Mouse (Mus musculus): ENCODE data around the gene Hif3a. TPM values are rescaled to one million over a fixed set of nuclear protein-coding genes. Genes with fewer than 3 reads are reported as not detected.
A peak's percentile ranks its signal among the peaks of the same experiment; 100 is the strongest.

Gene Hif3a
- polyA plus RNA-seq, 1 experiment from 2014 or later = 29.0 TPM

GRCm38 (mm10) chr7:17055287-17055946, 6.8 kb downstream of the Hif3a start:
- H3K27me3 ChIP-seq = no peaks in the 10 kb centered on the region
- no peak overlapping the region for H3K9ac ChIP-seq
- no peak for ATAC-seq (ENCODE audit: insufficient number of reproducible peaks, low FRiP score, low TSS enrichment, low read depth)
- H3K4me1 ChIP-seq = peaks cover 54% of the 10 kb centered on the region
- peak overlapping the region; percentile 88 for H3K4me2 ChIP-seq
- H3K9me3 ChIP-seq = no peaks in the 10 kb centered on the region
- H3K36me3 ChIP-seq = peaks cover 36% of the 10 kb centered on the region
- WGBS = 89% methylated on average over 4 of the region's 4 CpGs
- H3K27ac ChIP-seq = peak overlapping the region; percentile 95; the same call in 1 of the 2 replicates
- H3K4me3 ChIP-seq = peak overlapping the region; percentile 48

- Histone ChIP-seq H3K4me3 (no peak overlapping the region), H3K4me2 (no peak overlapping the region)
- WGBS = 87% methylated on average over 15 of the region's 16 CpGs
These were observed 7.8 kb downstream of the Hif3a start for GRCm38 (mm10) chr7:17054325-17054989.

DNA sequence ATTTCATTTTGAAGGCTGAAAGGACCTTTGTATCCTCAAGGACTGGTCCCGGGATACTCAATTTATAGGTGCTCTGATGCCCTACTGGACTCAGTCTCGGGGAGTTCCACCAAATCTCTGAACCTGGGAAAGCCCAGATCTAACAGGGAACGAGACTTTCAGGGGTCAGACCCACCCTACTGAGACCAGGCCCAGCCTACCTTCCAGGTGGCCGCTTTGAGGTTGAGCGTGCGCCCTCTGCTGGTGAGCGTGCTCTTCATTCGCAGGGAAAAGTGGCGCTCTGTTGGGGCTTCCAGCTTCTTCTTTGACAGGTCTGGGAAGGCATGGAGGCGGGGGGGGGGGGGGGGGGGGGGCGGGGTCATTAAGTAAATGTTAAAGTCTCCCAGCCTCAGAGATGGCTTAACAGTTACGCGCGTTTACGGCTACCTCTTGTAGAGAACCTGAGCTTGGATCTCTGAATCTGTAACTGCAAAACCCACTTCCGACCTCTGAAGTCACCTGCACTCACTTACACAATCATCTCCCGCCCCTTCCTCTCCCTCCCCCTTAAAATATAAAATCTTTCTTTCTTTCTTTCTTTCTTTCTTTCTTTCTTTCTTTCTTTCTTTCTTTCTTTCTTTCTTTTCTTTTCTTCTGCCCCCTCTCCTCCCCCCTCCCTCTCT, 11.2 kb downstream of the Hif3a start:
- Histone ChIP-seq H3K4me2 (no peak overlapping the region), H3K27ac (no peak overlapping the region), H3K36me3 (peaks cover 70% of the 10 kb centered on the region), H3K9me3 (no peaks in the 10 kb centered on the region), H3K9ac (no peak overlapping the region), H3K4me1 (peaks cover 11% of the 10 kb centered on the region), H3K27me3 (no peaks in the 10 kb centered on the region), H3K4me3 (no peak overlapping the region)
- no peak for ATAC-seq (ENCODE audit: insufficient number of reproducible peaks, low FRiP score, low TSS enrichment, low read depth)
- 10% methylated on average over 17 of the region's 17 CpGs for WGBS

More at GRCm38 (mm10) chr7:17054325-17054989, 7.8 kb downstream of the Hif3a start:
- peaks cover 45% of the 10 kb centered on the region for H3K4me1 ChIP-seq
- H3K27ac ChIP-seq = no peak overlapping the region
- no peak for ATAC-seq (ENCODE audit: insufficient number of reproducible peaks, low FRiP score, low TSS enrichment, low read depth)
- no peaks in the 10 kb centered on the region for H3K27me3 ChIP-seq
- peaks cover 44% of the 10 kb centered on the region for H3K36me3 ChIP-seq
- no peaks in the 10 kb centered on the region for H3K9me3 ChIP-seq
- no peak overlapping the region for H3K9ac ChIP-seq

- WGBS = 65% methylated on average over 11 of the region's 11 CpGs
- H3K27me3 ChIP-seq = no peaks in the 10 kb centered on the region
- ATAC-seq (ENCODE audit: insufficient number of reproducible peaks, low FRiP score, low TSS enrichment, low read depth) = no peak
- no peaks in the 10 kb centered on the region for H3K9me3 ChIP-seq
- H3K36me3 ChIP-seq = peaks cover 67% of the 10 kb centered on the region
- peaks cover 6% of the 10 kb centered on the region for H3K4me1 ChIP-seq
- no peak overlapping the region for H3K4me3 ChIP-seq
- H3K4me2 ChIP-seq = no peak overlapping the region
- H3K27ac ChIP-seq = no peak overlapping the region
- H3K9ac ChIP-seq = no peak overlapping the region
These were observed 11.7 kb downstream of the Hif3a start for GRCm38 (mm10) chr7:17050491-17050890.

DNA sequence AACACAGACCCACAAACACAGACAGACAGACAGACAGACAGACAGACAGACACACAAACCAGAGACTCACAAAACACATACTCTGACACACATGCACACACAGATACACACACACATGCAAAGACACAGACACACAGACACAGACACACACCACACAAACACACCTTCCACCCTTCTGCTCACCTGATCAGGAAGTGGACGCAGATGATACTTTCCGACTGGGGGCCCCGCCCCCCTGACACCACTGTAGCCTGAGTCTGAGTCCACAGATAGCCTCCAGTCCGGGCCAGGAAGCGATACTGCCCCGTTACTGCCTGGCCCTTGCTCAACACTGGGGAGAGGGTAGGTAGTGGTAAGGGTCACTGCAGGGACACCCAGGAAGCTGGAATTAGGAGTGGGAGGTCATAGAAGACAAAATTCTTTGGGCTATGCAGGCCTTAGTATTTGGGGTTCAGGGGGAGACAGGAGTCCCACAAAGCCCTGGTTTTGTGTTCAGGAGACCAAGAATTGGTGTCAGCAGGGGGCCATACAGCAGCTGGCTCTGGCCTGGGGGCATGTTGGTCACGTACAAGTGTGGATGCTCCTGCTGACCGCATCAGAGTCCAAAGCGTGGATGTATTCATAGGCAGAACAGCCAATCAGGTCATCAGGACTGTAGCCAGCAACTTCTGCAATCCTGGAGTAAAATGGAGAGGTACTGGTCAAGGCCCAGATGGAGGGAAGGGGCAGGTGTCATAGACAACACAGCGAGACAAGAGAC, 13.6 kb downstream of the Hif3a start:
- H3K27ac ChIP-seq = no peak overlapping the region
- H3K36me3 ChIP-seq = peaks cover 66% of the 10 kb centered on the region
- H3K4me3 ChIP-seq = no peak overlapping the region
- ATAC-seq (ENCODE audit: insufficient number of reproducible peaks, low FRiP score, low TSS enrichment, low read depth) = no peak
- H3K27me3 ChIP-seq = no peaks in the 10 kb centered on the region
- no peak overlapping the region for H3K9ac ChIP-seq
- H3K9me3 ChIP-seq = no peaks in the 10 kb centered on the region
- WGBS = 85% methylated on average over 10 of the region's 10 CpGs
- H3K4me2 ChIP-seq = no peak overlapping the region
- 0 out of 2 replicates have a peak, but pooled peaks cover 3% of the 10 kb centered on the region for H3K4me1 ChIP-seq

- Histone ChIP-seq H3K4me3 (no peak overlapping the region), H3K4me1 (0 out of 2 replicates have a peak, but pooled peaks cover 3% of the 10 kb centered on the region), H3K9ac (no peak overlapping the region), H3K9me3 (no peaks in the 10 kb centered on the region), H3K4me2 (no peak overlapping the region), H3K36me3 (peaks cover 73% of the 10 kb centered on the region), H3K27me3 (no peaks in the 10 kb centered on the region), H3K27ac (no peak overlapping the region)
- ATAC-seq (ENCODE audit: insufficient number of reproducible peaks, low FRiP score, low TSS enrichment, low read depth) = no peak
- 87% methylated on average over 5 of the region's 5 CpGs for WGBS
These were observed 15.1 kb downstream of the Hif3a start for GRCm38 (mm10) chr7:17047041-17047682.

DNA sequence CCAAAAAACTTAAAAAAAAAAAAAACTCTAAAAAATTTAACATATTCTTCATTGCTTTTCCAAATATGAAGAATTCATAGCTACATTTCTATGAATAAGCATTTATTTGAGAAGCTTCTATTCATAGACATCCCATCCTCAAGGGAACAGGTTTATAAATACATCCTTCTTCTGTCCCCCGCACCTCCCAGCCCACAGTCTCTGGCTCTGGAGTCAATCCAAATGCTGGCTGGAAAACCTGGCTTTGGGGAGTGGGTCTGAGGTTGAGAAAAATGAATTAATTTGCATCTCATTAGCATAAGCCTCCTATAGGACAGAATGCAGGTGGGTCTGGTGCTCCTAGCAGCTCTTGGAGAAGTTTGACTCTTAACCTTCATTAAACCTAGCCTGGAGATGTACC, 16.5 kb downstream of the Hif3a start:
- no peaks in the 10 kb centered on the region for H3K4me1 ChIP-seq
- H3K4me2 ChIP-seq = no peak overlapping the region
- 60% methylated on average over 1 of the region's 1 CpGs for WGBS
- no peak overlapping the region for H3K9ac ChIP-seq
- H3K4me3 ChIP-seq = no peak overlapping the region
- no peak overlapping the region for H3K27ac ChIP-seq
- H3K36me3 ChIP-seq = peaks cover 75% of the 10 kb centered on the region
- no peaks in the 10 kb centered on the region for H3K9me3 ChIP-seq
- no peaks in the 10 kb centered on the region for H3K27me3 ChIP-seq
- no peak for ATAC-seq (ENCODE audit: insufficient number of reproducible peaks, low FRiP score, low TSS enrichment, low read depth)

DNA sequence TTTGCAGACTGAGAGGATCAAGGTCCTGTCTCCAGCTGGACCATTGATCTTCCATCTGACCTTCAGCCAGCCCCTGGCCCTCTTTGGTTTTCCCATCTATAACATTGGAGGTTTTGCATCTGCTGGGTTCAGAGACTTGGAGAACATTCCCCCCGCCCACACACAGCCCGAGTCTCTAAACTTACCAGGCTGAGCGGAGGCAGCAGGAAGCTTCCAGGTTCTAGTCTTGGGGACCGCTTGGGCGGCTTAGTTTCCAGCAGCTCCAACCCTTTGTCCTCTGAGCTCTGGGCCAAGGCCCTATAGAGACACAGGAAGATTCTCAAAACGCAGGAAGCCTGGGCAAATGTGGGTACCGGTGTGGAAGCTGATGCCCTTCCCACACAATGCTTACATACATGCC, 22.9 kb downstream of the Hif3a start:
- 95% methylated on average over 7 of the region's 7 CpGs for WGBS
- no peak for ATAC-seq (ENCODE audit: insufficient number of reproducible peaks, low FRiP score, low TSS enrichment, low read depth)
- no peak overlapping the region for H3K4me2 ChIP-seq
- H3K27me3 ChIP-seq = no peaks in the 10 kb centered on the region
- no peaks in the 10 kb centered on the region for H3K9me3 ChIP-seq
- H3K4me1 ChIP-seq = no peaks in the 10 kb centered on the region
- no peak overlapping the region for H3K9ac ChIP-seq
- peaks cover 90% of the 10 kb centered on the region for H3K36me3 ChIP-seq
- H3K4me3 ChIP-seq = no peak overlapping the region
- H3K27ac ChIP-seq = no peak overlapping the region

DNA sequence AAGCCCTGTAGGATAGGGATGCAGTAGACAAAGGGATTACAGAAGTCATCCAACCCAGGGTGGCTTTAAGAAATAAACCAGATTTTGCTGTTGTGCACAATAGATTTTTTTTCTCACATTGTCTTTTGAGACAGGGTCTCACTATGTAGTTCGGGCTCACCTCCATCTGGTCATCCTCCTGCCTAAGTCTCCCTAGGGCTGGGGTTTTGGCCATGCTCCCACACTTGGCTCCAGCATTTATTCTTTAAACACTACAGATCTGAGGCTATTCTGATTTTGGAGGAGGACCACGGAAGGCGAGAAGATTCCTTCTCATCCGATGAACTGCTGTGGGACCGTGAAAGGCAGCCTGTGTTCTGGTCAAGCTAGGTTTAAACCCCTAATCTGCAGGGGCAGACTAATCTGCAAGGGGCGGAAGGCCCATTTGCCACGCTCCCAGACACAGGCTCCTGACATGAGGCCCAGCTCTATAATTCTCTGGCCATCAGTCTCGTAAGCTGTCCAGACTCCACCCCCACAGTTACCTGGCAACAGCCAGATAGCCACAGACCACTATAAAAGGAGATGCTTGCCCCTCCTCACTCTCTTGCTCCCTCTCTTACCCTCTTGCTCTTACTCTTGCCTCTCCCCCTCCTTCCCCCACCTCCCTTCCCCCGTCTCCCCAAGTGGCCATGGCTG, 24.1 kb downstream of the Hif3a start:
- Histone ChIP-seq H3K4me1 (no peaks in the 10 kb centered on the region), H3K9me3 (no peaks in the 10 kb centered on the region), H3K36me3 (peaks cover 90% of the 10 kb centered on the region), H3K9ac (no peak overlapping the region), H3K27me3 (no peaks in the 10 kb centered on the region), H3K4me2 (no peak overlapping the region), H3K4me3 (no peak overlapping the region), H3K27ac (no peak overlapping the region)
- ATAC-seq (ENCODE audit: insufficient number of reproducible peaks, low FRiP score, low TSS enrichment, low read depth) = no peak
- 57% methylated on average over 9 of the region's 9 CpGs for WGBS

- Histone ChIP-seq H3K4me2 (no peak overlapping the region), H3K4me1 (peaks cover 19% of the 10 kb centered on the region), H3K36me3 (peaks cover 47% of the 10 kb centered on the region), H3K4me3 (no peak overlapping the region), H3K27me3 (no peaks in the 10 kb centered on the region), H3K9ac (no peak overlapping the region), H3K27ac (no peak overlapping the region), H3K9me3 (no peaks in the 10 kb centered on the region)
- 79% methylated on average over 7 of the region's 7 CpGs for WGBS
- ATAC-seq (ENCODE audit: insufficient number of reproducible peaks, low FRiP score, low TSS enrichment, low read depth) = no peak
These were observed 32.0 kb downstream of the Hif3a start for GRCm38 (mm10) chr7:17030239-17030638.

DNA sequence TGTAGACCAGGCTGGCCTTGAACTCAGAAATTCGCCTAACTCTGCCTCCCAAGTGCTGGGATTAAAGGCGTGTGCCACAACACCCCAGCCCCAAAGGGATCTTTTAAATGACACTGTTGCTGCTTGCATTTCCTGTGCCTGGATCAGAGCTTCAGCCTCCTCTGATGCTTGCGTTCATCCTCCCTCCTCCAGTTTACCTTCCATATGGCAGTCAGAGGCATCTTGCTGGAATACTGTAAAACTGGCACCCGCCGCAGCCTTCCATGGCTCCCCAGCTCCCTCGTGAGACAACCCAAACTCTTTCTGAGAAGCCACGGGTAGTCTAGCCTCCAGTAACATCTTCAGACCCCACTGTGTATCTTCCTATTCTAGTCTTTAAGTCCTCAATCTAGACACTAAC, 33.3 kb downstream of the Hif3a start:
- H3K27ac ChIP-seq = peak overlapping the region; percentile 47; the same call in 1 of the 2 replicates
- ATAC-seq (ENCODE audit: insufficient number of reproducible peaks, low FRiP score, low TSS enrichment, low read depth) = no peak
- 73% methylated on average over 7 of the region's 7 CpGs for WGBS

More for the DNA sequence above, 33.3 kb downstream of the Hif3a start:
- peaks cover 41% of the 10 kb centered on the region for H3K36me3 ChIP-seq
- no peaks in the 10 kb centered on the region for H3K27me3 ChIP-seq
- H3K4me1 ChIP-seq = peaks cover 32% of the 10 kb centered on the region
- H3K9me3 ChIP-seq = no peaks in the 10 kb centered on the region
- H3K9ac ChIP-seq = no peak overlapping the region
- no peak overlapping the region for H3K4me3 ChIP-seq
- H3K4me2 ChIP-seq = no peak overlapping the region
